Mouse (Mus musculus): ENCODE data around the gene Rnf135.

- TF ChIP-seq POLR2A (IDR thresholded peaks at IDR 0.05; ENCODE audit: borderline replicate concordance, extremely low read depth, insufficient read depth, insufficient read length, poor library complexity, severe bottlenecking) (no peak), CTCF (IDR thresholded peaks at IDR 0.05; ENCODE audit: borderline replicate concordance, extremely low read depth, insufficient read depth, insufficient read length) (no peak)
These were observed 22.6 kb upstream of the Rnf135 start for GRCm38 (mm10) chr11:80161041-80161440.

Measured in brain, embryonic 14.5 days (tissue).